Mouse (Mus musculus): ENCODE measurements at regions not wholly inside any gene's neighbourhood (a gene's known extent, or its start where the extent isn't known, plus 50 kb on each side); places are given as distances from the start of the nearest gene placed in this dataset.

DNA sequence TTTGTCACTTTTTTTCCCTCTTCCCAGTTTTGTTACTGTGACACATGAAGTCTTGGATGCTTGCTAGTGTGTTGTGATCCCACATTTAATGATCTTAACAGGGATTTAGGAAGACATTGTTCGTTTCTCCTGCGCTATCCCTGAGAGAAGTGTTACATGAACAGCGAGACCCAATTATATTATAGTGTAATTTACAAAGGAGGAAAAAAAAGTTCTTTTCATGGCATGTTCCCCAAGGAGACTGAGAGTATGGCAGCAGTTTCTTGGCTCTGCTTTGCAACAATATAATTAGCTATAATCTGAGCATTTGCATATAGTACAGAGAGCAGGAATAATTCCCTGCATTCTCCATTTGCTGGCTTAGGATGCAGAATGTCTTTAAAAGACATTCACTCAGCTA lies 168.6 kb downstream of the Insc start:
- WGBS = 32% methylated on average over 3 of the region's 3 CpGs
- Histone ChIP-seq H3K4me2 (no peak overlapping the region), H3K9ac (no peak overlapping the region), H3K27me3 (peaks cover 3% of the 10 kb centered on the region; the same call in 1 of the 2 replicates), H3K9me3 (peaks cover 6% of the 10 kb centered on the region; the same call in 1 of the 2 replicates), H3K4me1 (peaks cover 8% of the 10 kb centered on the region), H3K36me3 (replicated peaks) (no peaks in the 10 kb centered on the region), H3K27ac (no peak overlapping the region), H3K4me3 (replicated peaks) (no peak overlapping the region)
- ATAC-seq (ENCODE audit: low FRiP score) = peak; percentile 39; the same call in 1 of the 2 replicates

DNA sequence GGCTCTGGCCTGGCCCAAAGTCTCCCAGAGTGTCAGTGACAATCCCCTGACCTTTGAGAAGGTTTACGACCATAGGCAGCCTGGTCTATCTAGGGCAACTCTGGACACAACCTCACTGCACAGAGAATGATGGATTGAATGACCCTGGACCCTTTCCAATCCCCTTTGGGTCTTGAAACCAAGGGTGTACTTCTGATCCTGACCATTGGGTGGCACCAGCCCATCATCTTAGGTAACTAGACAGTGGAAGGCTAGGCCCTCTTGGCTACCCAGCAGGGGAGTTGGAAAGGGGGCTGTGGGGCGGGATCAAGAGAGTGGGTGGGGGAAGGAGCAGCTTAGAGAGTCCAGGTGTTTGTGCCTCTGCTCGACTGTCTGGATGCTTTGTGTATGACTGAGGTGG lies 178.7 kb downstream of the Insc start:
- Histone ChIP-seq H3K9me3 (no peaks in the 10 kb centered on the region), H3K27ac (no peak overlapping the region), H3K9ac (no peak overlapping the region; the same call in 1 of the 2 replicates), H3K4me3 (replicated peaks) (no peak overlapping the region), H3K27me3 (peaks cover 6% of the 10 kb centered on the region; the same call in 1 of the 2 replicates), H3K4me1 (peaks cover 3% of the 10 kb centered on the region), H3K36me3 (replicated peaks) (no peaks in the 10 kb centered on the region), H3K4me2 (no peak overlapping the region)
- 12% methylated on average over 3 of the region's 3 CpGs for WGBS
- peak; percentile 74 for ATAC-seq (ENCODE audit: low FRiP score)

DNA sequence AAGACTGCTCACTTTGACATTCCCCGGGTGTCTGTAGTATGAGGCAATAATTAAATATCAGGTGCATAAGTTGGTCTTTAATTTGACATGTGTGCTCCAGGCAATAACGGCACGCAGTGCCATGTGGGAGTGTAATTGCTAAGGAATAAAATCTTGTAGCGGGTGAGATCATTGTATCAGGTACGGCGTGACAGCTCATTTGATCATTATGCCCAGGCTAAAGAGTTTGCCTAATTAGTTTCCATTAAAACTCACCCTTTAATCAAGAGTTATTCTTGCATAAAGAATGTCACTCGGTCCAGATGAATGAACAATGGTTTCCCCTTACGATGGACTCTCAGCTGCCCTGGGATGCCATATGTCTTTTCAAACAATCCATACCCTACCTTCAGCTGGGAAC lies 190.4 kb downstream of the Insc start:
- Histone ChIP-seq H3K27me3 (peaks cover 10% of the 10 kb centered on the region; the same call in 1 of the 2 replicates), H3K4me1 (no peaks in the 10 kb centered on the region; the same call in 1 of the 2 replicates), H3K9me3 (no peaks in the 10 kb centered on the region), H3K4me2 (no peak overlapping the region), H3K9ac (no peak overlapping the region), H3K36me3 (replicated peaks) (no peaks in the 10 kb centered on the region), H3K27ac (no peak overlapping the region), H3K4me3 (replicated peaks) (no peak overlapping the region)
- 33% methylated on average over 8 of the region's 8 CpGs for WGBS
- peak; percentile 78; the same call in 1 of the 2 replicates for ATAC-seq (ENCODE audit: low FRiP score)

DNA sequence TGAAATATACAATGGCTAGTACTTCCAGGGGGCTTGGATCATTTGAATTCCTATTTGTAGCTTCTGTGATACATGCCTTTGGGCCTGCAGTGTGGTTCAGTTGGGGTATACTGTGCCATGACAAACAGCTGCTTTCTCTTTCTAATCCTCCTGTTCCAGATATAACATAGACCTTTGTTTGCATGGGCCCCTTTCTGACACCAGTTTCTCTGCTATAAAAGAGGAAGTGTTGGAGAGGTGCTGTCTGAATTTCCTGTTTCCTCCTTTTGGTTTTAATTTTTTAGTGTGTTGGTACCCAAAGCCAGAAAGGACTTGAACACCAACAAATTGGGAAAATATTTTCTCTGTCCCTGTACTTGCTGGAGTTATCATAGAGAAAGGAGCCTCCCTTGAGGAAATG lies 207.3 kb downstream of the Insc start:
- H3K4me1 ChIP-seq = no peaks in the 10 kb centered on the region
- H3K36me3 ChIP-seq (replicated peaks) = no peaks in the 10 kb centered on the region
- no peak overlapping the region for H3K9ac ChIP-seq
- H3K4me2 ChIP-seq = no peak overlapping the region
- H3K4me3 ChIP-seq (replicated peaks) = no peak overlapping the region
- H3K27me3 ChIP-seq = peaks cover 13% of the 10 kb centered on the region
- H3K9me3 ChIP-seq = no peaks in the 10 kb centered on the region
- no peak for ATAC-seq (ENCODE audit: low FRiP score)
- H3K27ac ChIP-seq = no peak overlapping the region

DNA sequence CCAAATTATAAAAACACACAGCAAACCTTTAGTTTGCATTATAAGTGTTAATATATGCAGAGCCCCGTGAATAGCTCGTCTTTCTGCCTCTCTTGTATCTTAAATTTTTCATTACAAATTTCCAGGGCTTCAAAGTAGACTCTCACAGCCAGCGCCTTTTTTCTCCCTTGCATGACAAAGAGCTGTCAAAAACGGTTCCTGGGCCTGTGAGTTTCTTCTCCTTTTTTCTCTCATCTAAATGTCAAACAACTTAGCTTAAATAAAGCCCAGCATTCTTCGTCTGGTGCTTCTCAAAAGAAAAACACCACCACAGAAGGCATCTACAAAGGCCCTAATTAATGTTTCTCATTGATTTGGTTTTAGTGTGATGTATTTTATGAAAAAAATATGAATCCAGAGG lies 219.7 kb downstream of the Insc start:
- no peak overlapping the region for H3K4me3 ChIP-seq (replicated peaks)
- ATAC-seq (ENCODE audit: low FRiP score) = no peak
- H3K4me1 ChIP-seq = peaks cover under 1% of the 10 kb centered on the region; the same call in 1 of the 2 replicates
- no peak overlapping the region for H3K9ac ChIP-seq
- peaks cover 13% of the 10 kb centered on the region for H3K27me3 ChIP-seq
- H3K36me3 ChIP-seq (replicated peaks) = no peaks in the 10 kb centered on the region
- no peak overlapping the region for H3K27ac ChIP-seq
- H3K9me3 ChIP-seq = no peaks in the 10 kb centered on the region
- no peak overlapping the region for H3K4me2 ChIP-seq
- WGBS = 47% methylated on average over 5 of the region's 5 CpGs

DNA sequence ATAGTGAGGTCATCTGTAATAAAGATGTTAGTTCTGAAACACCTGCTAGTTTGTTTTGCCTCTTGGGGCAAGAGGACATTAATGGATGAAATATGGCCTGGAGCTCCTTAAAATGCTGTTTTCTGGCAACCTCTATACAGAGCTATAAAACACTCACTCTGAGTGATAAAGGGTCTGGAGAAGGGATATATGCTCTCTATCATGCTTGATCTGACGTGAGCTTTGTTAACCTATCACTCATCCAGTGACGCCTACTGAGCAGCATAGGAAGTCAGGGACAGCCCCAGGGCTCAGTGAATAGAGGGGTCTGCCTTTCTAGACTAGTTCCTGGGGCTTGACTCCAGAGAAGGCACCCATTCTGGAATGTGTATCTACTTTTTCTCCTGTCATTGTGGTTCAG lies 222.4 kb downstream of the Insc start:
- Histone ChIP-seq H3K9ac (no peak overlapping the region), H3K4me3 (replicated peaks) (no peak overlapping the region), H3K4me1 (peaks cover 5% of the 10 kb centered on the region; the same call in 1 of the 2 replicates), H3K9me3 (no peaks in the 10 kb centered on the region), H3K27me3 (peaks cover 23% of the 10 kb centered on the region), H3K27ac (no peak overlapping the region), H3K36me3 (replicated peaks) (no peaks in the 10 kb centered on the region), H3K4me2 (no peak overlapping the region)
- no peak for ATAC-seq (ENCODE audit: low FRiP score)
- 68% methylated on average over 2 of the region's 2 CpGs for WGBS

DNA sequence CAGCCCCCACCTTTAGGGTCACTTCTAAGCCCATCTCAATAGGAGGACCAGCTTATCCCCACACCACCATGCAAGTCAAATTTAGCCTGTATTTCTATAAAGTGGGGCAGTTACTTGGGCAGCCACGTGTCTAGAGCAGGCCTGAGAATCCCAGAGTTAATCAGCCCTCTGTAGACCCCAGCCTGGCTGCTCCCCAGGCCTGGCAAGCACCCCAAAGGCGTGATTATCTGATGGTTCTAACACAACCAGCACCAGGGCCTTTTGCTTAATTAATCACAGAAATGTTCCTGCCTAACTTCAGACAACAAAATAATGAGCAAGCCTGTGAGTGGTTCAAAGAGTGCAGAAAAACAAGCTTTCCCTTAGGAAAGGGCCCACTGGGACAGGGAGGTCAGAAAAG lies 243.0 kb downstream of the Insc start:
- ATAC-seq (ENCODE audit: low FRiP score) = no peak
- Histone ChIP-seq H3K4me1 (no peaks in the 10 kb centered on the region; the same call in 1 of the 2 replicates), H3K9ac (no peak overlapping the region), H3K27ac (no peak overlapping the region), H3K4me2 (no peak overlapping the region), H3K36me3 (replicated peaks) (no peaks in the 10 kb centered on the region), H3K27me3 (no peaks in the 10 kb centered on the region; the same call in 1 of the 2 replicates), H3K9me3 (no peaks in the 10 kb centered on the region), H3K4me3 (replicated peaks) (no peak overlapping the region)
- WGBS = 39% methylated on average over 2 of the region's 2 CpGs

DNA sequence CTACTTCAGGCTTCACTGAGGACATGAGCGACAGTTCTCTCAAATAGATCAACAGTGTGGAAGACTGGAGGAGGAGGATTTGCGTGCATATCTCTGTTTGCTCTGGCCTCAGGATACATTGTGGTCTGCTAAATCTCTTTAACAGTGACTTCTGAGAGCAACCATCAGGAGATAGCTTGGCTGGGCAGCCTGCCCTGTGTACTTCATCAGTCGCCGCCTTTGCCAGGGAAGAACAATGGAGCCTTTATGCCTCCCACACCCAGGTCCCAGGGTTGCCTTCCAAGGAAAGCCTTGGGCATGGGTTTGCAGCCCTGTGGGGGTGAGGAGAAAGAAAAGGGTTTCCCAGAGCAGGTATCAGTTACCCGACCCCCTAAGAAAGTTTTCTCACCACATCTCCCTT lies 247.8 kb downstream of the Insc start:
- ATAC-seq (ENCODE audit: low FRiP score) = no peak
- Histone ChIP-seq H3K9ac (no peak overlapping the region), H3K9me3 (no peaks in the 10 kb centered on the region), H3K4me3 (replicated peaks) (no peak overlapping the region), H3K36me3 (replicated peaks) (no peaks in the 10 kb centered on the region), H3K27ac (no peak overlapping the region), H3K4me1 (no peaks in the 10 kb centered on the region; the same call in 1 of the 2 replicates), H3K27me3 (no peaks in the 10 kb centered on the region; the same call in 1 of the 2 replicates), H3K4me2 (no peak overlapping the region)
- 65% methylated on average over 5 of the region's 5 CpGs for WGBS

DNA sequence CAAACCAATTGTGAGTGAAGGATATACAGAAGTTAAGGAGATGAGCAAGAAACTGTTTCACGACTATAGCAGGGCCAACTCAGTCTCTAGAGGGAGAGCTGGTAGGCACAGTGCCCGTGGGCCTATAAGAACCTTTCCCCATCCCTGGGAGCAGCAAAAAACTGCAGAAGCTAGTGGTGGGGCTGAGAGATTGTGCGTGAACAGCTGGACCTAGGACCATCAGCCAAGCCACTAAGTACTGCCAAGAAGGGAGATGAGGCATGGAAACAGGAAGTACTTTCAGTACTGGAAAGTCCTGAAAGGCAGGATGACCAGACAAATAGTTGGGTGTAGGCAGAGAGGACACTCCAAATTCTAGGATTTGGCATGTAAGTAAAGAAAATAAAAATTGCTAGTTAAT lies 248.9 kb downstream of the Insc start:
- Histone ChIP-seq H3K9me3 (no peaks in the 10 kb centered on the region), H3K27ac (no peak overlapping the region), H3K27me3 (no peaks in the 10 kb centered on the region), H3K36me3 (replicated peaks) (no peaks in the 10 kb centered on the region), H3K4me1 (no peaks in the 10 kb centered on the region; the same call in 1 of the 2 replicates), H3K9ac (no peak overlapping the region), H3K4me3 (replicated peaks) (no peak overlapping the region), H3K4me2 (no peak overlapping the region)
- WGBS = 94% methylated on average over 3 of the region's 3 CpGs
- ATAC-seq (ENCODE audit: low FRiP score) = no peak

DNA sequence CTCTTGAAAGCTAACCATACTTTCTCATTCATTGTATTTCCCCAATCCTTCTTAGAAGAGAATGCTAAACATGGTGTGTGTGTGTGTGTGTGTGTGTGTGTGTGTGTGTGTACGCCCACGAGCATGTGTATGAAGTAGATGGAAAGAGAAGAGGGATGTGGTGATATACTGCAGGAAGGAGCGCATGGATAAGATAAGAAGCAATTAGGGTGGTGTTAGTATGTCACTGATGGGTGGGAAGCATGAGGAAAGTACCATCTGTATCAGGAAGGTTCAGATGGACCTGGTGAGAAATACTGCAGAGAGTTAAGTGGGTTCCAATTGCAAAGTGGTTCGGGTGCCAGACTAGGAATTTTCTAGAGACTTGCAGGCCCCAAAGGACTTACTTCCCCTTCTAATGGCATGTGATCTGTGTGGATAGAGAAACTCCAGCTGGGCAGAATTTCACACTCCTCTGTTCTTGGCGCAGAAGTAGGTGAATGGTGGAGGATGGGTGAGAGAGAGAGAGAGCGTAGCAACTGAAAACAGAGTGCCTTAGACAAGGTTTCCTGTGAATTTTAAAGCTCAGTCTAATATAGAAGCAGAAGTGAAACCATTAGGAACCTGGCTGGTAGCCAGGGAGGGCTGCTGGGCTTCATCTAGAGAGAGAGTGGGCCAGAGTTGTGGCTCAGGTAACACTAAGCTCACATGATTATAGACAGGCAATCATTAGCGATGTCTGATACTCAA lies 257.5 kb downstream of the Insc start:
- no peaks in the 10 kb centered on the region for H3K36me3 ChIP-seq (replicated peaks)
- 92% methylated on average over 7 of the region's 7 CpGs for WGBS
- H3K4me3 ChIP-seq (replicated peaks) = no peak overlapping the region
- H3K4me1 ChIP-seq = no peaks in the 10 kb centered on the region
- no peaks in the 10 kb centered on the region for H3K9me3 ChIP-seq
- H3K27ac ChIP-seq = no peak overlapping the region
- no peaks in the 10 kb centered on the region for H3K27me3 ChIP-seq
- ATAC-seq (ENCODE audit: low FRiP score) = no peak
- no peak overlapping the region for H3K9ac ChIP-seq
- no peak overlapping the region for H3K4me2 ChIP-seq

DNA sequence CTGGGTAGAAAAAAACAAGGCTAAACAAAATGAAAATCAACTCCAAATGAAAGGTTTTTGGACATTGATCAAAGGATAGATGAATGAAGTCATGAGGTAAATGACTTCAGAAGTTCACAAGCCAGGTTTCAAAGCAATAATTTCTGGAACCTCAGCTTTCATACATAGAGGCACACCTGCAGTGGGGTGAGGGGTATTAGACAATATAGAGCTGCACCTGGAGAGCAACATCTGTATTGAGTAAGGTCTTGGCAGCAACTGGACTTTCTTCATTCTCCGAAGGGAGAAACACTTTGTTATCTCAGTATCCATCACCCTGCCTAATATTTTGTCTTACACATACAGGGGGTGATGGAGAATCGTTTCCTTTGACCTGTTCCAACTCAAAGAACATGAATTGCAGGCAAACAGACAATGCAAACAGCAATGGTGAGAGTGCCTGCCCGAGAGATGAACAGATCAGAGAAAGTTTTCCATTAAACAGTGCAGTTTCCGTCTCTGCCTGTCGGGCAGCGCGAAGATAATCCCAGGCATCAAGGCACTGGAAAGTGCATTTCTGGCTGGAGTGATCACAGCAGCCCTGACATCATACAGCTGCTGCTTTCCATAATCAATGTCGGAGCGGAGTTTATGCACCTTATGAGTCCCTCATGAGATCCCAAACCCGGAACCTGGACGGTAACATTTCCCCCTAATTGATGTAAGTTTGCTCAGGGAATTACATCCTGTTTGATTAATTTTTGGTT lies 270.9 kb downstream of the Insc start:
- WGBS = 86% methylated on average over 11 of the region's 11 CpGs
- Histone ChIP-seq H3K4me1 (no peaks in the 10 kb centered on the region), H3K9ac (no peak overlapping the region), H3K36me3 (replicated peaks) (no peaks in the 10 kb centered on the region), H3K27ac (no peak overlapping the region), H3K4me3 (replicated peaks) (no peak overlapping the region), H3K9me3 (no peaks in the 10 kb centered on the region), H3K27me3 (no peaks in the 10 kb centered on the region), H3K4me2 (no peak overlapping the region)
- ATAC-seq (ENCODE audit: low FRiP score) = no peak

DNA sequence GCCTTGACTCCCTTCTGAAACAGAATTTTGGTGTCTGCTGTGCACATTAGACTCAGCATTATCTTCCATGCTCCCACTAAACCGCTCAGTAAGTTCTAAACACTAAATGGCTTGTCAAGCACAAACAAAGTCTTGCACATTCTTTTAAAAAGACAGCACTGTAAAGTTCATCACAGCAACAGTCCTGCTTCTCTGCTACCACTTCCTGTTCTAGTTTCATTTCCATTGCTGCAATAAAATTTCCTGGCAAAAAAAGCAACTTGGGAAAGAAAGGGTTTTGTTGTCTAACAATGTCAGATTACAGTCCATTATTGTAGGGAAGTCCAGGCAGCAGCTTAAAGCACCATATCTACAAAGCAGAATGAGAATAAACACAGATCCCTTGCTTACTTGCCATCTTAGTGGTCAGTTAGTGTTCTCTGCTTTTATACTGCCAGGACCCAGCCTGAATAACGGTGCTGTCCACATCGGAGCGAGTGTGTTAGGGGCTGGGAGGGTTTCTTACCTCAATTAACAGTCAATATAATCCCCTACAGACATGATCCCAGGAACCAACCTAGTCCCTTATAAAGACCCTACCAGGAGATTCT lies 276.0 kb downstream of the Insc start:
- WGBS = 86% methylated on average over 4 of the region's 4 CpGs
- no peak overlapping the region for H3K9ac ChIP-seq
- H3K27ac ChIP-seq = no peak overlapping the region
- H3K4me3 ChIP-seq (replicated peaks) = no peak overlapping the region
- H3K36me3 ChIP-seq (replicated peaks) = no peaks in the 10 kb centered on the region
- H3K4me2 ChIP-seq = no peak overlapping the region
- H3K4me1 ChIP-seq = no peaks in the 10 kb centered on the region
- ATAC-seq (ENCODE audit: low FRiP score) = no peak
- H3K9me3 ChIP-seq = no peaks in the 10 kb centered on the region
- H3K27me3 ChIP-seq = no peaks in the 10 kb centered on the region
